Mouse (Mus musculus) CH12.LX (cell line): ENCODE measurements at regions not wholly inside any gene's neighbourhood (a gene's known extent, or its start where the extent isn't known, plus 50 kb on each side); places are given as distances from the start of the nearest gene placed in this dataset.

ENCODE experiments used
- CHD1 ChIP-seq: IDR thresholded peaks from 2 replicates; pipeline ENCODE4 v1.6.1; 2012; ENCODE audit warnings: low read depth, low read length, improper control_type of control experiment, inconsistent platforms
- CHD2 ChIP-seq: IDR thresholded peaks from 2 replicates; pipeline ENCODE4 v1.6.1; 2011; ENCODE audit warnings: low read length, improper control_type of control experiment
- CTCF ChIP-seq, 2 experiments: IDR thresholded peaks in 1 of 2; conservative IDR thresholded peaks in 1 of 2; 2 replicates each; pipeline ENCODE4 v1.5.1; 2011 to 2012; ENCODE audit warnings: low read depth in 2 of 2, low read length in 2 of 2, improper control_type of control experiment in 1 of 2, inconsistent platforms in 1 of 2, mild to moderate bottlenecking in 1 of 2, moderate library complexity in 1 of 2
- EP300 ChIP-seq: IDR thresholded peaks from 2 replicates; pipeline ENCODE4 v1.6.1; 2011; ENCODE audit warnings: low read length, improper control_type of control experiment
- GABPA ChIP-seq: IDR thresholded peaks from 2 replicates; pipeline ENCODE4 v1.6.1; 2012; ENCODE audit warnings: low read depth, low read length, improper control_type of control experiment, inconsistent platforms; ENCODE audit not compliant: insufficient replicate concordance
- HCFC1 ChIP-seq: IDR thresholded peaks from 2 replicates; pipeline ENCODE4 v1.6.1; 2012; ENCODE audit warnings: low read depth, mild to moderate bottlenecking, inconsistent platforms, low read length, improper control_type of control experiment
- JUN ChIP-seq: IDR thresholded peaks from 2 replicates; pipeline ENCODE4 v1.6.1; 2011; ENCODE audit warnings: low read depth, mild to moderate bottlenecking, low read length, improper control_type of control experiment, moderate library complexity; ENCODE audit not compliant: insufficient read depth
- MYC ChIP-seq: IDR thresholded peaks from 2 replicates; pipeline ENCODE4 v1.6.1; 2011; ENCODE audit warnings: low read depth, mild to moderate bottlenecking, improper control_type of control experiment, low read length
- POLR2A ChIP-seq: IDR thresholded peaks from 2 replicates; pipeline ENCODE4 v1.6.1; 2011; ENCODE audit warnings: low read depth, mild to moderate bottlenecking, improper control_type of control experiment, low read length
- RAD21 ChIP-seq: IDR thresholded peaks from 2 replicates; pipeline ENCODE4 v1.6.1; 2011; ENCODE audit warnings: low read depth, mild to moderate bottlenecking, low read length, improper control_type of control experiment, moderate library complexity
- USF1 ChIP-seq: IDR thresholded peaks from 2 replicates; pipeline ENCODE4 v1.6.1; 2014; ENCODE audit warnings: low read depth, mild to moderate bottlenecking, inconsistent platforms, low read length, improper control_type of control experiment
- ZC3H11A ChIP-seq: IDR thresholded peaks from 2 replicates; pipeline ENCODE4 v1.6.1; 2012; ENCODE audit warnings: low read depth, mild to moderate bottlenecking, inconsistent platforms, low read length, improper control_type of control experiment
- ZKSCAN1 ChIP-seq: IDR thresholded peaks from 2 replicates; pipeline ENCODE4 v1.6.1; 2012; ENCODE audit warnings: low read depth, inconsistent platforms, low read length, improper control_type of control experiment, borderline replicate concordance
- ZMIZ1 ChIP-seq: IDR thresholded peaks from 2 replicates; pipeline ENCODE4 v1.6.1; 2012; ENCODE audit warnings: low read depth, mild to moderate bottlenecking, inconsistent platforms, low read length, improper control_type of control experiment

- TF ChIP-seq JUN (no peak), POLR2A (no peak), EP300 (no peak), CTCF (conservative IDR thresholded peaks at IDR 0.05 in 1 of 2, IDR thresholded peaks at IDR 0.05 in 1 of 2; ENCODE audit: low read depth in 2 of 2, low read length in 2 of 2) (no peak), CHD1 (no peak), ZC3H11A (no peak), MYC (no peak), CHD2 (no peak), ZKSCAN1 (no peak), RAD21 (no peak), ZMIZ1 (no peak), USF1 (no peak), HCFC1 (no peak), GABPA (no peak)
These were observed 564.4 kb upstream of the Rgmb start for GRCm38 (mm10) chr17:16395193-16395612.
